Mouse (Mus musculus): ENCODE results near the gene Parp8.

GRCm38 (mm10) chr13:116897711-116898110, 127.6 kb downstream of the Parp8 start:
- no peak for TF ChIP-seq CTCF (conservative IDR thresholded peaks at IDR 0.05 in 1 of 2, IDR thresholded peaks at IDR 0.05 in 1 of 2; ENCODE audit: low read depth in 2 of 2, low read length in 2 of 2)
- TF ChIP-seq POLR2AphosphoS2 (IDR thresholded peaks at IDR 0.05; ENCODE audit: low read depth, low read length) = no peak
- no peak for TF ChIP-seq BHLHE40 (IDR thresholded peaks at IDR 0.05; ENCODE audit: low read depth, low read length)
- no peak for TF ChIP-seq HCFC1 (IDR thresholded peaks at IDR 0.05; ENCODE audit: low read depth, low read length)
- TF ChIP-seq USF1 (IDR thresholded peaks at IDR 0.05; ENCODE audit: low read depth, low read length) = no peak
- no peak for TF ChIP-seq MAX (IDR thresholded peaks at IDR 0.05; ENCODE audit: low read length)
- TF ChIP-seq EP300 (IDR thresholded peaks at IDR 0.05; ENCODE audit: low read length) = no peak
- no peak for TF ChIP-seq ELF1 (IDR thresholded peaks at IDR 0.05; ENCODE audit: low read depth, low read length)
- no peak for TF ChIP-seq POLR2A (IDR thresholded peaks at IDR 0.05; ENCODE audit: low read depth, low read length)
- no peak for TF ChIP-seq NELFE (IDR thresholded peaks at IDR 0.05; ENCODE audit: low read depth, low read length)
- no peak for TF ChIP-seq GABPA (IDR thresholded peaks at IDR 0.05; ENCODE audit: insufficient replicate concordance, low read depth, low read length)
- TF ChIP-seq CHD2 (IDR thresholded peaks at IDR 0.05; ENCODE audit: low read length) = no peak
